Mouse (Mus musculus): Measurements from ENCODE around the gene Thap8.

- TF ChIP-seq CTCF (IDR thresholded peaks at IDR 0.05; ENCODE audit: borderline replicate concordance, insufficient read depth, low read length) (no peak), POLR2A (IDR thresholded peaks at IDR 0.05; ENCODE audit: low read depth, low read length) (no peak)
These were observed 5.5 kb upstream of the Thap8 start for GRCm38 (mm10) chr7:30274383-30274782.
